ENCODE assay signal across 15 mouse cellular contexts in genomic region chr10:93912917-93913316, GRCm38 (mm10).
"Had no signal": no experiment of that assay in that cellular context is flagged by ENCODE, and none has a peak within 500 bp of the region (broad histone marks: within the 10 kb centered on the region; RNA-seq: fewer than 3 reads in every experiment).

No protein-coding gene starts in this region.

- H3K4me1 ChIP-seq: lung, embryonic 15.5 days; neural tube, embryonic 15.5 days had no signal

- H3K9ac ChIP-seq: limb, embryonic 15.5 days; lung, embryonic 15.5 days; neural tube, embryonic 15.5 days had no signal

- H3K27me3 ChIP-seq: lung, embryonic 15.5 days; neural tube, embryonic 15.5 days had no signal

- H3K9me3 ChIP-seq: limb, embryonic 15.5 days; lung, embryonic 15.5 days; midbrain, embryonic 10.5 days; neural tube, embryonic 15.5 days had no signal

- H3K27ac ChIP-seq: kidney, postnatal 0 days; limb, embryonic 15.5 days; lung, embryonic 15.5 days; midbrain, embryonic 10.5 days; neural tube, embryonic 15.5 days had no signal

- H3K36me3 ChIP-seq: limb, embryonic 15.5 days; lung, embryonic 15.5 days; midbrain, embryonic 10.5 days; neural tube, embryonic 15.5 days had no signal

- H3K4me2 ChIP-seq: limb, embryonic 15.5 days; lung, embryonic 15.5 days; neural tube, embryonic 15.5 days had no signal

- H3K4me3 ChIP-seq: limb, embryonic 15.5 days; lung, embryonic 15.5 days; midbrain, embryonic 10.5 days; myocyte; neural tube, embryonic 15.5 days had no signal

- DNase-seq: kidney, adult 11 months; kidney, adult 9 months; kidney, postnatal 36 days; layer of hippocampus, adult 9-11 months; layer of hippocampus, postnatal 36 days; lung, postnatal 14 days; midbrain, embryonic 14.5 days; thymus, adult 18-20 months; thymus, postnatal 14 days had no signal
